Mouse (Mus musculus): ENCODE measurements around the gene Cd209c.

The Cd209c gene

GRCm38 (mm10) chr8:3954646-3955045, at the start of gene Cd209c:
Gene Cd209c, minus strand, starts transcription at chr8:3954746.
- in situ Hi-C loops (cut with MboI; ENCODE audit: low sequenced_read_pairs) = loop anchor here (10.0 kb wide), 1 partner anchor 230 kb away; the partner anchor contains the start of gene Clec4g

GRCm38 (mm10) chr8:3994219-3994618, 39.7 kb upstream of the Cd209c start:
- in situ Hi-C loops (cut with MboI; ENCODE audit: low sequenced_read_pairs) = no loop called here

GRCm38 (mm10) chr8:3956037-3956436, 1.5 kb upstream of the Cd209c start:
- in situ Hi-C loops (cut with MboI; ENCODE audit: low sequenced_read_pairs) = loop anchor here (10.0 kb wide), 1 partner anchor 231 kb away; the partner anchor contains the start of gene Clec4g

DNA sequence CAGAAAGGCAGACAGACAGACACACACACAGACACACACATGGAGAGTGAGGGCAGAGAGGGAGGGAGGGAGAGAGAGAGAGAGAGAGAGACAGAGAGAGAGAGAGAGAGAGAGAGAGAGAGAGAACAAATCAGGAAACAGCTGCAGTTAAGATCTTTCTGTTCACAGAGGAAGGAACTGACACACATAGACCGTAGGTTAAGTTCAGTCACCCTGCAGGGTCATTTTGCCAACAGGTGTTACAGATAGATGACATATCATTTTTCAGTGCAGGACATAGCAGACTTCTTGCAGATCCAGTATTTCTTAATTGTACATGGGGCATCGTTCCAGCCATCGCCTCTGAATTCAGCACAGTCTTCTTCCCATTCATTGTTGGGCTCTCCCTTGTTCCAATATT, 14.5 kb downstream of the Cd209c start:
- in situ Hi-C loops (cut with MboI; ENCODE audit: low sequenced_read_pairs) = no loop called here

DNA sequence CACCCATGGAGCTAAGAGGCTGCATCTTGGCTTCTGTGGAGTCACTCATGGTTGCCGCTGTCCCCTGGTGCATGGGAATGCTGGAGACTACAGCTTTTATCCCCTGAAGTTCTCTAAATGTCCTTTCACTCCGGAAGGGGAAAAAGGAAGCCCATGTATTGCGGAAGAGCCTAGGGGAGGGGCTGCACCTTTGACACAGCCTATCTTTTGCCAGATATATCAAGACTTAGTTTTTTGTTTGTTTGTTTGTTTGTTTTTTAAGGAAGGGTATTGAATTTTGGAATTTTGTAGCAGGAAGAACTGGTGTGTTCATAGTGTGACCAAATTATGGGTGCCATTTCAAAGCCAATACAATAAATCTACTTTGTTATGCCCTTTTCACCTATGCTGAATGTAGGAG, 27.8 kb downstream of the Cd209c start, which contains the start of gene Cd209b:
Gene Cd209b (minus strand): TSS at position 101 of the 400 bp plus-strand sequence.
- in situ Hi-C loops (cut with MboI; ENCODE audit: low sequenced_read_pairs) = no loop called here

Measured in CH12F3 (cell line).